In genomic region chr2:30523727-30524126, GRCm38 (mm10) we compare ENCODE assay signal across 19 mouse cellular contexts. TPM values are rescaled to one million over a fixed set of nuclear protein-coding genes. Genes with fewer than 3 reads are reported as not detected.
DNase-seq lines count a peak whose midpoint lies in the region; ATAC-seq and TF ChIP-seq lines count a peak whose summit lies in the region.
"Had no signal": no experiment of that assay in that cellular context is flagged by ENCODE, and none has a peak within 500 bp of the region (broad histone marks: within the 10 kb centered on the region; RNA-seq: fewer than 3 reads in every experiment).

No protein-coding gene starts in this region.

- DNase-seq in liver: peak; percentile 54
- DNase-seq in liver, embryonic 11.5 days (ENCODE audit: low spot score): no peak
- DNase-seq in kidney, postnatal 36 days: peak; percentile 43 to 79
- no peak for DNase-seq in layer of hippocampus, postnatal 36 days
- DNase-seq in gastrocnemius, adult 2 months: no peak
- no peak for DNase-seq in adrenal gland, adult 2 months
- DNase-seq: adrenal gland, postnatal 25 days; cerebellum, adult 18-20 months; gastrocnemius, postnatal 10 days; heart, adult 2 months; right cerebral cortex, postnatal 14 days; thymus, postnatal 25 days had no signal

- no peak overlapping the region for H3K4me2 ChIP-seq in liver, embryonic 11.5 days
- no peak overlapping the region for H3K4me2 ChIP-seq in intestine, embryonic 16.5 days (ENCODE audit: low read depth, low read length)
- H3K4me2 ChIP-seq: embryonic facial prominence, embryonic 15.5 days; midbrain, embryonic 13.5 days had no signal

- no peak for TF ChIP-seq CTCF in gastrocnemius, adult 2 months (IDR thresholded peaks at IDR 0.05)

- no peaks in the 10 kb centered on the region for H3K4me1 ChIP-seq in liver, embryonic 11.5 days (replicated peaks; ENCODE audit: control insufficient read depth, insufficient read depth, low read length)
- no peaks in the 10 kb centered on the region for H3K4me1 ChIP-seq in intestine, embryonic 16.5 days (ENCODE audit: control insufficient read depth, insufficient read depth, low read length)
- H3K4me1 ChIP-seq: midbrain, embryonic 13.5 days had no signal

- H3K36me3 ChIP-seq in liver, embryonic 11.5 days (ENCODE audit: control insufficient read depth, insufficient read depth, low read length): no peaks in the 10 kb centered on the region
- no peaks in the 10 kb centered on the region for H3K36me3 ChIP-seq in intestine, embryonic 16.5 days (ENCODE audit: control insufficient read depth, insufficient read depth, low read length)
- H3K36me3 ChIP-seq: embryonic facial prominence, embryonic 15.5 days; forebrain, embryonic 10.5 days; G1E; hindbrain, embryonic 10.5 days; midbrain, embryonic 13.5 days had no signal

- H3K27me3 ChIP-seq in liver, embryonic 11.5 days (replicated peaks; ENCODE audit: control insufficient read depth, insufficient read depth, low read length): 0 out of 2 replicates have a peak, but pooled peaks cover 2% of the 10 kb centered on the region
- no peaks in the 10 kb centered on the region for H3K27me3 ChIP-seq in intestine, embryonic 16.5 days (replicated peaks; ENCODE audit: control insufficient read depth, insufficient read depth, low read length)
- H3K27me3 ChIP-seq: embryonic facial prominence, embryonic 15.5 days; midbrain, embryonic 13.5 days had no signal

- H3K4me3 ChIP-seq in liver, embryonic 11.5 days (ENCODE audit: low read depth, low read length): no peak overlapping the region
- H3K4me3 ChIP-seq in intestine, embryonic 16.5 days (ENCODE audit: low read length): no peak overlapping the region
- H3K4me3 ChIP-seq in gastrocnemius, adult 2 months: no peak overlapping the region
- H3K4me3 ChIP-seq: embryonic facial prominence, embryonic 15.5 days; forebrain, embryonic 10.5 days; heart, adult 2 months; hindbrain, embryonic 10.5 days; midbrain, embryonic 13.5 days had no signal

- intact Hi-C loops in gastrocnemius, adult 2 months (cut with DNase I): no loop called here

- no peak overlapping the region for H3K27ac ChIP-seq in liver, embryonic 11.5 days (ENCODE audit: low read depth, low read length)
- no peak overlapping the region for H3K27ac ChIP-seq in intestine, embryonic 16.5 days (ENCODE audit: low read length)
- no peak overlapping the region for H3K27ac ChIP-seq in gastrocnemius, adult 2 months
- H3K27ac ChIP-seq: embryonic facial prominence, embryonic 15.5 days; forebrain, embryonic 10.5 days; heart, adult 2 months; midbrain, embryonic 13.5 days had no signal

- no peak overlapping the region for H3K9ac ChIP-seq in liver, embryonic 11.5 days (ENCODE audit: low read depth, low read length)
- no peak overlapping the region for H3K9ac ChIP-seq in intestine, embryonic 16.5 days (ENCODE audit: low read depth, low read length)
- H3K9ac ChIP-seq: embryonic facial prominence, embryonic 15.5 days; midbrain, embryonic 13.5 days had no signal

- H3K9me3 ChIP-seq in liver, embryonic 11.5 days (ENCODE audit: control insufficient read depth, low read length): no peaks in the 10 kb centered on the region
- no peaks in the 10 kb centered on the region for H3K9me3 ChIP-seq in intestine, embryonic 16.5 days (ENCODE audit: control insufficient read depth, low read length)
- H3K9me3 ChIP-seq: embryonic facial prominence, embryonic 15.5 days; forebrain, embryonic 10.5 days; G1E; hindbrain, embryonic 10.5 days; midbrain, embryonic 13.5 days had no signal

- 57% methylated on average over 8 of the region's 8 CpGs for WGBS in liver, embryonic 11.5 days
- WGBS in intestine, embryonic 16.5 days: 61% methylated on average over 8 of the region's 8 CpGs

- ATAC-seq in liver, embryonic 11.5 days (replicated peaks; ENCODE audit: low FRiP score): no peak
- ATAC-seq in intestine, embryonic 16.5 days: peak; percentile 67; the same call in 1 of the 2 replicates
- ATAC-seq in CD4-positive, CD25-positive, alpha-beta regulatory T cell, adult 4 months: no peak
- ATAC-seq: midbrain, embryonic 13.5 days had no signal

RNA-seq across cellular contexts. Expression of gene Ier5l, which starts 49.7 kb away (rescaled TPM):
- polyA plus RNA-seq in liver, embryonic 11.5 days (2014; fragmentation: Nextera tagmentation; extraction: Ambion mirVana): 1.2 TPM in 2 replicates
- 0.61 and 0.75 TPM in 2 replicates for polyA plus RNA-seq in intestine, embryonic 16.5 days (2015; fragmentation: Nextera tagmentation; extraction: Ambion mirVana)
- 10 to 100 TPM; 10.4 to 12.7 TPM for total RNA-seq in layer of hippocampus, postnatal 36 days (2021)
- under 1 TPM in 1 of 2 experiments, not detected in 1; 0.20 TPM for polyA plus RNA-seq in CD4-positive, CD25-positive, alpha-beta regulatory T cell, adult 4 months (2017; shearing (Covaris generic))
- total RNA-seq in gastrocnemius, adult 2 months (2021): 1 to 10 TPM in 1 of 2 experiments, under 1 TPM in 1; 0.97 to 1.1 TPM
- total RNA-seq in adrenal gland, adult 2 months (2021): 1 to 10 TPM; 2.4 to 7.8 TPM
- polyA plus RNA-seq in adrenal gland, adult 2 months (2012; rRNA removed): 30.6 and 39.4 TPM in 2 replicates
- total RNA-seq: G1E had no signal
- polyA plus RNA-seq: G1E had no signal

Comparison
In these comparisons a context has a peak if more than half of its experiments do, and no peak if none do; other contexts are left out.
1. DNase-seq: peak in liver (single experiment) and kidney, postnatal 36 days (2 of 2); none in liver, embryonic 11.5 days (single experiment), layer of hippocampus, postnatal 36 days (0 of 2), gastrocnemius, adult 2 months (single experiment) and adrenal gland, adult 2 months (single experiment).
2. RNA of gene Ier5l, which starts 49.7 kb away (polyA plus RNA-seq): 30.6 to 39.4 TPM in adrenal gland, adult 2 months; 1.2 TPM in liver, embryonic 11.5 days, 0.61 to 0.75 TPM in intestine, embryonic 16.5 days and 0.20 TPM in CD4-positive, CD25-positive, alpha-beta regulatory T cell, adult 4 months; every median in the first group is over 10 times any median in the second.